Mouse (Mus musculus) layer of hippocampus, adult 8-10 months (tissue): ENCODE data around the gene Hnrnpk. TPM values are rescaled to one million over a fixed set of nuclear protein-coding genes. Genes with fewer than 3 reads are reported as not detected.

Experiments used
- microRNA-seq, 2 experiments: library from miRNA; unstranded; fragments of <30 nt; microRNA quantifications; one replicate each; pipeline ENCODE4 v1.2.0; 2022
- total RNA-seq, 4 experiments: library from RNA; stranded (reverse); gene quantifications; 2 replicates each; pipeline ENCODE4 v1.2.4; 2022

The Hnrnpk gene
- total RNA-seq, 4 experiments from 2014 or later = 676 to 762 (median 708) TPM

Small RNAs within 50 kb of the gene (microRNA-seq; reads per million reads assigned to microRNA genes)
- 67.0 to 70.8 reads per million in 2 experiments for gene Mir7-1

Other genes with a start within 250 kb of the Hnrnpk start
- gene Idnk, start 245.7 kb downstream of the Hnrnpk start, total RNA-seq = 10 to 100 TPM; 29.5 to 39.2 (median 33.4) TPM
- 100 to 1,000 TPM; 139 to 165 (median 152) TPM for gene Ubqln1, start 187.7 kb downstream of the Hnrnpk start, total RNA-seq
- gene Gkap1, start 127.6 kb downstream of the Hnrnpk start, total RNA-seq = 10 to 100 TPM; 17.6 to 22.4 (median 19.1) TPM
- 1 to 10 TPM; 2.9 to 4.5 (median 4.1) TPM for gene Kif27, start 44.2 kb downstream of the Hnrnpk start, total RNA-seq
- gene 2210016F16Rik, start 18.1 kb downstream of the Hnrnpk start, total RNA-seq = 1 to 10 TPM; 6.8 to 9.5 (median 7.6) TPM
- gene Rmi1, start 1.1 kb downstream of the Hnrnpk start, total RNA-seq = 10 to 100 TPM; 17.0 to 20.7 (median 18.1) TPM
- under 1 TPM in 3 of 4 experiments, not detected in 1; 0.11 to 0.85 (median 0.37) TPM for gene Slc28a3, start 207.5 kb upstream of the Hnrnpk start, total RNA-seq